In genomic region chr4:62612601-62613501, GRCm38 (mm10) we compare ENCODE assay signal across 9 mouse cellular contexts. TPM values are rescaled to one million over a fixed set of nuclear protein-coding genes. Genes with fewer than 3 reads are reported as not detected.
DNase-seq lines count a peak whose midpoint lies in the region; ATAC-seq lines count a peak whose summit lies in the region.
"Had no signal": no experiment of that assay in that cellular context is flagged by ENCODE, and none has a peak within 500 bp of the region (broad histone marks: within the 10 kb centered on the region; RNA-seq: fewer than 3 reads in every experiment).

No protein-coding gene starts in this region.

- H3K4me2 ChIP-seq in midbrain, embryonic 14.5 days (ENCODE audit: low read length) = 0 out of 2 replicates have a peak overlapping the region, but pooled peaks have one; percentile 12

- WGBS in midbrain, embryonic 14.5 days = 38% methylated on average over 22 of the region's 22 CpGs

- peak overlapping the region; percentile 60 for H3K27ac ChIP-seq in midbrain, embryonic 14.5 days (replicated peaks; ENCODE audit: low read depth, low read length)
- H3K27ac ChIP-seq: macrophage had no signal

- H3K4me1 ChIP-seq in midbrain, embryonic 14.5 days (ENCODE audit: control insufficient read depth, insufficient read depth, low read length) = peaks cover 28% of the 10 kb centered on the region

- H3K9me3 ChIP-seq in midbrain, embryonic 14.5 days (ENCODE audit: control insufficient read depth, low read length) = no peaks in the 10 kb centered on the region

- no peak overlapping the region for H3K4me3 ChIP-seq in midbrain, embryonic 14.5 days (replicated peaks; ENCODE audit: low read depth, low read length)

- intact Hi-C loops in gastrocnemius, postnatal 14 days (cut with DNase I; ENCODE audit: low total_unique reads) = no loop called here
- intact Hi-C loops in heart, postnatal 10 days (cut with DNase I) = no loop called here

- no peak overlapping the region for H3K9ac ChIP-seq in midbrain, embryonic 14.5 days (replicated peaks; ENCODE audit: low read length)

- peak; percentile 67 for ATAC-seq in midbrain, embryonic 14.5 days (ENCODE audit: low FRiP score, low TSS enrichment)

- H3K36me3 ChIP-seq in midbrain, embryonic 14.5 days (ENCODE audit: control insufficient read depth, insufficient read depth, low read length) = no peaks in the 10 kb centered on the region

- H3K27me3 ChIP-seq in midbrain, embryonic 14.5 days (ENCODE audit: control insufficient read depth, insufficient read depth, low read length) = no peaks in the 10 kb centered on the region

- DNase-seq in gastrocnemius, postnatal 14 days = peak; percentile 56
- no peak for DNase-seq in gastrocnemius, adult 8-10 months (ENCODE audit: low spot score in 2 of 2)
- peak; percentile 93 to 94 for DNase-seq in cerebellum, postnatal 14 days
- peak; percentile 65 to 66 for DNase-seq in heart, postnatal 10 days
- DNase-seq in left cerebral cortex, adult 9 months (ENCODE audit: low spot score in 2 of 2) = peak; percentile 61 to 85
- DNase-seq in midbrain, embryonic 14.5 days = peak; percentile 74
- DNase-seq in B cell, adult 2 months = no peak
- DNase-seq in embryo, embryonic 10 days (ENCODE audit: low spot score) = no peak

RNA-seq across cellular contexts. Expression of gene Rgs3, which starts 53.2 kb away (rescaled TPM):
- 10 to 100 TPM; 17.2 to 18.5 TPM for total RNA-seq in gastrocnemius, postnatal 14 days (2021)
- 1 to 10 TPM; 4.3 to 7.5 (median 5.9) TPM for total RNA-seq in gastrocnemius, adult 8-10 months (2022)
- 10 to 100 TPM; 51.1 to 60.0 TPM for total RNA-seq in heart, postnatal 10 days (2021)
- polyA plus RNA-seq in midbrain, embryonic 14.5 days (2014; fragmentation: Nextera tagmentation; extraction: Ambion mirVana) = 49.1 and 63.3 TPM in 2 replicates

Comparison
In these comparisons a context has a peak if more than half of its experiments do, and no peak if none do; other contexts are left out.
1. DNase-seq: peak in gastrocnemius, postnatal 14 days (single experiment), cerebellum, postnatal 14 days (2 of 2), heart, postnatal 10 days (2 of 2), left cerebral cortex, adult 9 months (2 of 2) and midbrain, embryonic 14.5 days (single experiment); none in gastrocnemius, adult 8-10 months (0 of 2), B cell, adult 2 months (0 of 2) and embryo, embryonic 10 days (single experiment).